Mouse (Mus musculus): Measurements from ENCODE around the gene Gla. TPM values are rescaled to one million over a fixed set of nuclear protein-coding genes. Genes with fewer than 3 reads are reported as not detected.

The Gla gene
- total RNA-seq (2023): 135 to 148 TPM (median 147 TPM) in 4 replicates

DNA sequence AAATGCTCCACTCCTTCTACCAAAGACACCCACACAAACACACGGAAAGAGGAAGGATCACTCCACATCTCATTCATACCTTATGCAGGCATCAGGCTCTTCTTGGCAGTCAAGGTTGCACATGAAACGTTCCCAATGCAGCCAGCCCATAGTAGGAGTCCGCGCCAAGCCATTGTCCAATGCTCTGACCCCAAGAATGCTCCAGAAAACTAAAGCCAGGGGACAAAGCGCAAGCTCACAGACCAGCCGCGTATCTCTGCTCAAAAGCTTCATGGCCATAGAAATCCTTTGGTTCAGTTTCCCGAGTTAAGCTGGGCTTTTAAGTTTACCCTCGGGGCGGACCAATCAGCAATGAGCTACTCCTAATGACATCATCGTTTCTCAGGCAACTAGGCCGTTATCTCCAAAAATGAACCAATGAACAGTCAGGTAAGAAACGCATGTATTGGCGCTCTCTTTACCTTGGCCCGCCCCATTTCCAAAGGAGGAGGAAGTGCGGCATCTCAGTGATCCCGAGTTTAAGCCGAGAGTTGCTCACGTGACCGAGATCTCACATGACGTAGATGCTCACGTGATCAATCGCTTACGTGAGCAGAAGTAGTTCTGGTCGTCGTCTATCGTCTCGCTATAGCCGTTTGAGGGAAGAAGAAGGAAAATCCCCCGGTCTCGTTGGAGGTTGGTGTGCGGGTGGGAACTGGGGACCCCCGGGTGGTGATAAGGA, at the start of gene Gla, which contains the start of gene Hnrnph2:
TSS of gene Gla (minus strand) at position 467 of the 721 bp plus-strand sequence.
TSS of gene Hnrnph2 (plus strand) at position 521 of the 721 bp plus-strand sequence.

DNA sequence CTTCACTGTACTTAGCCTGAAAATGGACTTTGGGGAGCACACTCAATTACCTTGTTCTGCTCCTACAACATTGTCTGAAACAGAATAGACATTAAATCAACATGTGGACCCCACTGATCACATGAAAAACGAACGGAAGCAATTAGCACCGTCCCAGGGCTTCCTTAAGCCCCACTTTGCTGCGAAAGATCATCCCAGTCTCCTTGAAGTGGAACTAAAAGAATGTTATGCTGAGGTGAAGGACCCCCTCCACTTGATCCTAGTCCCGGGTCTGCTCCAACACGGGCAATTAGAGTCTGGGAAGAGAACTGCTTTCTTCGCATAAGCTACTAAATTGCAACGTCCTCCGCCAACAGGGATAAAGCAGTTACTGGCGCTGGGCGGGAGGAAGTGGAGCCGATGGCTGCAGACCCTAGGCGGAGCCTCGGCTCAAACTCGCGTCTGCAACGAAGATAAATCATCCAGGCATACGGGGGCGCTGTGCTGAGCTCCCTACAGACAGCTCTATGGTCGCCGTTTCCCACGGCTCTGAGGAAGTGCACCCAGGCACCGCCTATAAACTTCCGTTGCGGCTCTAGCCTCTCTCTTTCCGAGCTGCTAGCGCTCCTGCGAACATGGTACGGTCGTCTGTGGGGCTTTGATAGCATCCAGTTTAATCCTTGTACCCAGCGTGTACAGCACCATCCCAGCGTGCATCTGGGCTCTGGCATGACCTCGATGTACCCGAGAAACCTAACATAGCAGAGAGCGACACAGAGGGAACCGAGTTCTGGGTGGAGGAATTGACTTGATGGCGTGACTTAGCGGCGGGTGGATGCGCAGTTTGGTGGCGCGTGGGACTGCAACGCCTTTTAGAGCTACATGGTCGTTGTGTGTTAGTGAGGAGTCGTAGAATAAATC, 15.6 kb downstream of the Gla start, which contains the start of gene Rpl36a:
TSS of gene Rpl36a (plus strand) at position 552 of the 900 bp plus-strand sequence.

DNA sequence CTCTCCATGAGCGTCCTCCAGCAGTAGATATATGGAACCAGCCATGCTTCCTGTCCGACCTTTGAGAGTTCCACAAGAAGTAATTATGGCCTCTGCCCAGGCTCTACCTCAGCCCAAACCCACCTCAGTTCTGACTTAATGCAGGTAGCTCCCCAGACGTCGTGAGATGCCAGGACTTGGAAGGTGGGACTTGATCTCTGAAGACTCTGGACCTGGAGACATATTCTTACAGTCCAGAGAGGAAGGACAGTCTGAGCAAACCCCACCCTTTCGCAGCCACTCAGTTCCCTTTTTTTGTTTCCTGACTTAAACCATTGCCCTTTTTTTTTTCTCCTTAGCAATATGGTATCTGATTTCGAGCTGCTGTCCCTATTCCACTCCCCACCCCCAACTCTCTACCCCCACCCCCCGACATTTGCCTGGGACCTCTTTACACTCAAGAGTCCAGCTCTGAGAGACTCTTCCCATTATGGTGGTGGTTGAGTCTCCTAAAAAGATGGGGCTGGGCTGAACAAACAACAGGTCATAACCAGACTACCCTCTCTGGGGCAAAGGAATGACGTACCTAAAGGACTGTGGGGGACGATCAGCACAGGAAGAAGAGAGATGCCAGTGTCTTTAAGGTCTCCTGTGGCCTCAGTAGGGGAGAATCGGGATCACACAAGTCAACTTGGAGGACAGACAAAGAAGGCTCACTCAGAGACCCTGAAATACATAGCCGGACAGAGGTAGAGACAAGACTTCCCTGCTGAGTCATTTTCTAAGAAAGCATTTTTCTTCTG, 17.8 kb downstream of the Gla start, which contains the start of gene Btk:
TSS of gene Btk (minus strand) at position 683 of the 782 bp plus-strand sequence.

DNA sequence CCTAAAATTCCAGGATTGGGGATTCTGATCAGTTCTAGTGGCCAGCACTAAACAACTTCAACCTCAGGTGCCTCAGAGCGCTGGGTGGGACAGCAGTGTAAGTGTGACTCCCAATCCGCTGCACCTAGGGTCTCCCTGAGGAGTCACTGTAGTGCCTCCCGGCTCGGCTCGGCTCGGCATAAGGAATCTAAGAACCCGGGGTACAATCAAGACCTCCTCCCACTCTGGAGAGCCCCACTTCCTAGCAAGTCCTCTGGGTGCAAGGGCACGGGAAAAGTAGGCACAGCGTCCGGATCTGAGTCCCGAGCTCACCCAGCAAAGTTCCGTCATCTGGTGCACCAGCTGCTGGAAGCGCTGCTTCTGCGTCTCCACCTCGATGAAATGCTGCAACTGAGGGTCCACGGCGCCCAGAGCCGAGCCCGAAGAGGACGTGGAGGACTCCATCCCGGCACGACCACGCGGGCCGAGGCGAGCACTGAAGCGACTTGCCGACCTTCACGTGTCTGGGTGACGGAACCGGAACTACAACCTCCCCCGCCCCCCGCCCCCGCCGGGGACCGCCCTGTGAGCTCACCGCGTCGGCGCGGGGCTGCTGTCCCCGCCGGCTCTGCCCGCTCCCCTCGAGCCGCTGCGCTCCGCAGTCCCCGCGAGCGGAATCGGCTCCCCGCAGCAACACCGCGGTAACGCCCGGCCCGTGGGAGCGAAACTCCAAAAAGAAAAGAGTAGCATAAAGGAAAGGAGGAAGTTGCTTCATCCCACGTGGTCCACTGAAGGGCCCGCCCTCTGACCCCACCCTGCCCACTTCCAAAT, 59.6 kb downstream of the Gla start, which contains the start of gene Timm8a1:
TSS of gene Timm8a1 (minus strand) at position 721 of the 810 bp plus-strand sequence.

Other genes starting within 250 kb of the Gla start
- gene Drp2, start 196.6 kb downstream of the Gla start, total RNA-seq (2023): not detected in 4 replicates
- gene Taf7l, start 124.6 kb downstream of the Gla start, total RNA-seq (2023): not detected in 4 replicates
- gene Timm8a1, start 59.3 kb downstream of the Gla start, total RNA-seq (2023): 14.0 to 22.1 TPM (median 19.4 TPM) in 4 replicates
- 164 to 171 TPM (median 167 TPM) in 4 replicates for gene Btk, start 17.6 kb downstream of the Gla start, total RNA-seq (2023)
- 510 to 564 TPM (median 519 TPM) in 4 replicates for gene Rpl36a, start 15.5 kb downstream of the Gla start, total RNA-seq (2023)
- 153 to 171 TPM (median 166 TPM) in 4 replicates for gene Hnrnph2, start 54 bp upstream of the Gla start, total RNA-seq (2023)
- gene Armcx4, start 85.4 kb upstream of the Gla start, total RNA-seq (2023): 2.8 to 3.8 TPM (median 3.6 TPM) in 4 replicates
- gene Armcx1, start 116.8 kb upstream of the Gla start, total RNA-seq (2023): 0.43 to 0.47 TPM in 2 of 4 replicates, not detected in the others
- 3.3 to 4.4 TPM (median 3.7 TPM) in 4 replicates for gene Armcx6, start 150.3 kb upstream of the Gla start, total RNA-seq (2023)
- 16.9 to 19.7 TPM (median 17.7 TPM) in 4 replicates for gene Armcx3, start 155.5 kb upstream of the Gla start, total RNA-seq (2023)
- gene Armcx2, start 208.1 kb upstream of the Gla start, total RNA-seq (2023): 33.4 to 45.7 TPM (median 37.1 TPM) in 4 replicates

Measured in B cell, adult 62 days (primary cell).